Mouse (Mus musculus) heart, adult 2 months (tissue): ENCODE measurements at regions not wholly inside any gene's neighbourhood (a gene's known extent, or its start where the extent isn't known, plus 50 kb on each side); places are given as distances from the start of the nearest gene placed in this dataset.

Experiments used
- CTCF ChIP-seq: fragments of 200-600 bp; IDR thresholded peaks from 2 replicates; pipeline ENCODE4 v1.8.1; 2022; ENCODE audit warnings: antibody characterized with exemption, mild to moderate bottlenecking, moderate library complexity
- POLR2A ChIP-seq: fragments of 200-500 bp; IDR thresholded peaks from 2 replicates; pipeline ENCODE4 v1.6.1; 2011; ENCODE audit warnings: mild to moderate bottlenecking, low read depth, low read length, control low read depth; ENCODE audit not compliant: insufficient read depth

- no peak for TF ChIP-seq CTCF
- TF ChIP-seq POLR2A: no peak
Measured at GRCm38 (mm10) chr13:97317633-97318032, 76.7 kb downstream of the Enc1 start.
